Mouse (Mus musculus): ENCODE data around the gene Utp14b.

- TF ChIP-seq MAFK (IDR thresholded peaks at IDR 0.05; ENCODE audit: insufficient read depth, low read depth, low read length): no peak
- no peak for TF ChIP-seq ZC3H11A (IDR thresholded peaks at IDR 0.05; ENCODE audit: borderline replicate concordance, low read depth, low read length)
- TF ChIP-seq HCFC1 (IDR thresholded peaks at IDR 0.05; ENCODE audit: borderline replicate concordance, insufficient read depth, low read length): no peak
- TF ChIP-seq CHD2 (IDR thresholded peaks at IDR 0.05; ENCODE audit: low read depth, low read length): no peak
- TF ChIP-seq ZNF384 (IDR thresholded peaks at IDR 0.05; ENCODE audit: low read depth, low read length): no peak
These were observed 24.5 kb downstream of the Utp14b start for GRCm38 (mm10) chr1:78682291-78682690.
